Comparison of ENCODE assay signal across 12 mouse cellular contexts in genomic region chr10:117641400-117642200, GRCm38 (mm10). TPM values are rescaled to one million over a fixed set of nuclear protein-coding genes. Genes with fewer than 3 reads are reported as not detected.
DNase-seq lines count a peak whose midpoint lies in the region; ATAC-seq lines count a peak whose summit lies in the region.
"Had no signal": no experiment of that assay in that cellular context is flagged by ENCODE, and none has a peak within 500 bp of the region (broad histone marks: within the 10 kb centered on the region; RNA-seq: fewer than 3 reads in every experiment).

No protein-coding gene starts in this region.

- WGBS in embryonic facial prominence, embryonic 14.5 days, result 39% methylated on average over 20 of the region's 20 CpGs
- WGBS in heart, embryonic 13.5 days, result 48% methylated on average over 20 of the region's 20 CpGs
- 47% methylated on average over 20 of the region's 20 CpGs for WGBS in midbrain, embryonic 15.5 days

- no peak overlapping the region for H3K27ac ChIP-seq in embryonic facial prominence, embryonic 14.5 days (replicated peaks; ENCODE audit: low read depth, low read length)
- H3K27ac ChIP-seq in heart, embryonic 13.5 days (replicated peaks), result no peak overlapping the region
- no peak overlapping the region for H3K27ac ChIP-seq in midbrain, embryonic 15.5 days

- no peak overlapping the region for H3K4me3 ChIP-seq in embryonic facial prominence, embryonic 14.5 days (ENCODE audit: low read depth, low read length)
- peak overlapping the region; percentile 16 for H3K4me3 ChIP-seq in heart, embryonic 13.5 days
- H3K4me3 ChIP-seq in midbrain, embryonic 15.5 days, result no peak overlapping the region
- H3K4me3 ChIP-seq: erythroblast, embryonic 14.5 days had no signal

- H3K4me1 ChIP-seq in embryonic facial prominence, embryonic 14.5 days (ENCODE audit: control insufficient read depth, insufficient read depth, low read length), result 0 out of 2 replicates have a peak, but pooled peaks cover 5% of the 10 kb centered on the region
- peaks cover 10% of the 10 kb centered on the region; the same call in 1 of the 2 replicates for H3K4me1 ChIP-seq in heart, embryonic 13.5 days
- H3K4me1 ChIP-seq in midbrain, embryonic 15.5 days, result no peaks in the 10 kb centered on the region

- H3K36me3 ChIP-seq in embryonic facial prominence, embryonic 14.5 days (ENCODE audit: control insufficient read depth, insufficient read depth, low read length), result no peaks in the 10 kb centered on the region
- H3K36me3 ChIP-seq in heart, embryonic 13.5 days, result no peaks in the 10 kb centered on the region
- no peaks in the 10 kb centered on the region for H3K36me3 ChIP-seq in midbrain, embryonic 15.5 days (replicated peaks)

- DNase-seq in heart, adult 11 months, result peak; percentile 97
- no peak for DNase-seq in heart, postnatal 25 days (ENCODE audit: low spot score)
- DNase-seq in embryonic facial prominence, embryonic 14.5 days (ENCODE audit: low spot score), result no peak
- DNase-seq in adrenal gland, adult 18-20 months (ENCODE audit: low spot score in 2 of 2), result no peak
- no peak for DNase-seq in layer of hippocampus, adult 8-10 months (ENCODE audit: low spot score in 2 of 2)
- DNase-seq in gastrocnemius, postnatal 4 days (ENCODE audit: low spot score in 2 of 2), result no peak
- DNase-seq: lung, postnatal 10 days had no signal

- intact Hi-C loops in heart, postnatal 25 days (cut with DNase I), result no loop called here

- H3K9ac ChIP-seq in embryonic facial prominence, embryonic 14.5 days (ENCODE audit: low read depth, low read length), result peak overlapping the region; percentile 14; the same call in 1 of the 2 replicates
- 0 out of 2 replicates have a peak overlapping the region, but pooled peaks have one; percentile 29 for H3K9ac ChIP-seq in heart, embryonic 13.5 days
- no peak overlapping the region for H3K9ac ChIP-seq in midbrain, embryonic 15.5 days

- no peak for ATAC-seq in embryonic facial prominence, embryonic 14.5 days (ENCODE audit: low read depth)
- ATAC-seq in heart, embryonic 13.5 days (ENCODE audit: extremely low read depth, insufficient number of reproducible peaks, low FRiP score, low TSS enrichment), result peak; percentile 42; the same call in 1 of the 2 replicates
- no peak for ATAC-seq in midbrain, embryonic 15.5 days (replicated peaks)
- ATAC-seq: intestine, embryonic 16.5 days; Patski had no signal

- no peaks in the 10 kb centered on the region for H3K27me3 ChIP-seq in embryonic facial prominence, embryonic 14.5 days (replicated peaks; ENCODE audit: control insufficient read depth, insufficient read depth, low read length)
- H3K27me3 ChIP-seq in heart, embryonic 13.5 days (replicated peaks), result no peaks in the 10 kb centered on the region
- H3K27me3 ChIP-seq in midbrain, embryonic 15.5 days (replicated peaks), result no peaks in the 10 kb centered on the region

- H3K4me2 ChIP-seq in embryonic facial prominence, embryonic 14.5 days (ENCODE audit: low read depth, low read length), result peak overlapping the region; percentile 39
- H3K4me2 ChIP-seq in heart, embryonic 13.5 days, result peak overlapping the region; percentile 57
- H3K4me2 ChIP-seq in midbrain, embryonic 15.5 days, result peak overlapping the region; percentile 13

- H3K9me3 ChIP-seq in embryonic facial prominence, embryonic 14.5 days (ENCODE audit: control insufficient read depth, low read length), result no peaks in the 10 kb centered on the region
- H3K9me3 ChIP-seq in heart, embryonic 13.5 days, result no peaks in the 10 kb centered on the region
- no peaks in the 10 kb centered on the region for H3K9me3 ChIP-seq in midbrain, embryonic 15.5 days

RNA-seq across cellular contexts. Expression of gene Cpm, which starts 12.3 kb away (rescaled TPM):
- total RNA-seq in heart, postnatal 25 days (2021), result 1 to 10 TPM; 3.9 to 4.5 TPM
- polyA plus RNA-seq in embryonic facial prominence, embryonic 14.5 days (2014; fragmentation: Nextera tagmentation; extraction: Ambion mirVana), result 37.6 and 43.6 TPM in 2 replicates
- 2.4 and 3.1 TPM in 2 replicates for polyA plus RNA-seq in heart, embryonic 13.5 days (2015; fragmentation: Nextera tagmentation; extraction: Ambion mirVana)
- polyA plus RNA-seq in midbrain, embryonic 15.5 days (2015; fragmentation: Nextera tagmentation; extraction: Ambion mirVana), result 5.9 and 7.1 TPM in 2 replicates
- total RNA-seq in adrenal gland, adult 18-20 months (2021), result 10 to 100 TPM; 20.3 to 33.2 TPM
- 10 to 100 TPM in 2 of 4 experiments, 1 to 10 TPM in 2; 9.1 to 11.4 (median 9.7) TPM for total RNA-seq in layer of hippocampus, adult 8-10 months (2022)
- total RNA-seq in gastrocnemius, postnatal 4 days (2021), result 10 to 100 TPM; 13.2 to 14.0 TPM
- polyA plus RNA-seq: erythroblast, embryonic 14.5 days had no signal
